Mouse (Mus musculus): ENCODE results near the gene Hmga1. TPM values are rescaled to one million over a fixed set of nuclear protein-coding genes. Genes with fewer than 3 reads are reported as not detected.

Hmga1 gene
- polyA plus RNA-seq, 1 experiment from 2014 or later: 406 TPM

- peak; percentile 35 for ATAC-seq (ENCODE audit: low FRiP score)
- Histone ChIP-seq H3K27ac (ENCODE audit: low read depth, low read length) (peak overlapping the region; percentile 95), H3K9ac (ENCODE audit: low read length) (peak overlapping the region; percentile 94), H3K36me3 (ENCODE audit: control insufficient read depth, insufficient read depth, low read length) (no peaks in the 10 kb centered on the region), H3K4me3 (ENCODE audit: low read depth, low read length) (peak overlapping the region; percentile 95), H3K9me3 (ENCODE audit: control insufficient read depth, low read length) (no peaks in the 10 kb centered on the region), H3K4me2 (peak overlapping the region; percentile 76), H3K27me3 (ENCODE audit: control insufficient read depth, insufficient read depth, low read length) (no peaks in the 10 kb centered on the region), H3K4me1 (ENCODE audit: control insufficient read depth, insufficient read depth, low read length) (peaks cover 41% of the 10 kb centered on the region)
- DNase-seq (ENCODE audit: low spot score, missing footprints): peak; percentile 97
- WGBS: under 1% methylated on average over 50 of the region's 55 CpGs
Measured at GRCm38 (mm10) chr17:27555512-27556172, 655 bp upstream of the Hmga1 start.

GRCm38 (mm10) chr17:27557181-27557926 is 1.1 kb downstream of the Hmga1 start:
- H3K4me3 ChIP-seq (ENCODE audit: low read depth, low read length): peak overlapping the region; percentile 95
- no peaks in the 10 kb centered on the region for H3K36me3 ChIP-seq (ENCODE audit: control insufficient read depth, insufficient read depth, low read length)
- H3K9ac ChIP-seq (ENCODE audit: low read length): peak overlapping the region; percentile 94
- no peaks in the 10 kb centered on the region for H3K9me3 ChIP-seq (ENCODE audit: control insufficient read depth, low read length)
- peak; percentile 31 for ATAC-seq (ENCODE audit: low FRiP score)
- DNase-seq (ENCODE audit: low spot score, missing footprints): peak; percentile 97
- peak overlapping the region; percentile 95 for H3K27ac ChIP-seq (ENCODE audit: low read depth, low read length)
- peak overlapping the region; percentile 76 for H3K4me2 ChIP-seq
- WGBS: under 1% methylated on average over 66 of the region's 75 CpGs
- H3K4me1 ChIP-seq (ENCODE audit: control insufficient read depth, insufficient read depth, low read length): peaks cover 44% of the 10 kb centered on the region
- H3K27me3 ChIP-seq (ENCODE audit: control insufficient read depth, insufficient read depth, low read length): no peaks in the 10 kb centered on the region

- peaks cover 44% of the 10 kb centered on the region for H3K4me1 ChIP-seq (ENCODE audit: control insufficient read depth, insufficient read depth, low read length)
- no peak for ATAC-seq (ENCODE audit: low FRiP score)
- WGBS: under 1% methylated on average over 14 of the region's 14 CpGs
Measured at GRCm38 (mm10) chr17:27557927-27558661, 1.8 kb downstream of the Hmga1 start.

GRCm38 (mm10) chr17:27558845-27559244 is 2.5 kb downstream of the Hmga1 start:
- H3K9ac ChIP-seq (ENCODE audit: low read length): peak overlapping the region; percentile 94

More at GRCm38 (mm10) chr17:27557927-27558661, 1.8 kb downstream of the Hmga1 start:
- DNase-seq (ENCODE audit: low spot score, missing footprints): peak; percentile 86
- no peaks in the 10 kb centered on the region for H3K27me3 ChIP-seq (ENCODE audit: control insufficient read depth, insufficient read depth, low read length)
- peak overlapping the region; percentile 76 for H3K4me2 ChIP-seq
- H3K4me3 ChIP-seq (ENCODE audit: low read depth, low read length): peak overlapping the region; percentile 95
- peak overlapping the region; percentile 94 for H3K9ac ChIP-seq (ENCODE audit: low read length)
- H3K36me3 ChIP-seq (ENCODE audit: control insufficient read depth, insufficient read depth, low read length): no peaks in the 10 kb centered on the region
- H3K9me3 ChIP-seq (ENCODE audit: control insufficient read depth, low read length): no peaks in the 10 kb centered on the region
- H3K27ac ChIP-seq (ENCODE audit: low read depth, low read length): peak overlapping the region; percentile 95; the same call in 1 of the 2 replicates

GRCm38 (mm10) chr17:27559596-27559995 is 3.3 kb downstream of the Hmga1 start:
- ATAC-seq (ENCODE audit: low FRiP score): no peak
- no peak for DNase-seq (ENCODE audit: low spot score, missing footprints)
- H3K4me1 ChIP-seq (ENCODE audit: control insufficient read depth, insufficient read depth, low read length): peaks cover 47% of the 10 kb centered on the region
- H3K4me2 ChIP-seq: peak overlapping the region; percentile 76; the same call in 1 of the 2 replicates
- no peaks in the 10 kb centered on the region for H3K36me3 ChIP-seq (ENCODE audit: control insufficient read depth, insufficient read depth, low read length)
- H3K27ac ChIP-seq (ENCODE audit: low read depth, low read length): no peak overlapping the region
- no peak overlapping the region for H3K4me3 ChIP-seq (ENCODE audit: low read depth, low read length)
- H3K9me3 ChIP-seq (ENCODE audit: control insufficient read depth, low read length): no peaks in the 10 kb centered on the region
- H3K27me3 ChIP-seq (ENCODE audit: control insufficient read depth, insufficient read depth, low read length): no peaks in the 10 kb centered on the region
- 72% methylated on average over 9 of the region's 12 CpGs for WGBS
- H3K9ac ChIP-seq (ENCODE audit: low read length): no peak overlapping the region

More at GRCm38 (mm10) chr17:27558845-27559244, 2.5 kb downstream of the Hmga1 start:
- WGBS: 10% methylated on average over 5 of the region's 5 CpGs
- Histone ChIP-seq H3K4me3 (ENCODE audit: low read depth, low read length) (peak overlapping the region; percentile 95), H3K27ac (ENCODE audit: low read depth, low read length) (no peak overlapping the region), H3K4me1 (ENCODE audit: control insufficient read depth, insufficient read depth, low read length) (peaks cover 44% of the 10 kb centered on the region), H3K27me3 (ENCODE audit: control insufficient read depth, insufficient read depth, low read length) (no peaks in the 10 kb centered on the region), H3K36me3 (ENCODE audit: control insufficient read depth, insufficient read depth, low read length) (no peaks in the 10 kb centered on the region), H3K4me2 (peak overlapping the region; percentile 76), H3K9me3 (ENCODE audit: control insufficient read depth, low read length) (no peaks in the 10 kb centered on the region)
- peak; percentile 85 for DNase-seq (ENCODE audit: low spot score, missing footprints)
- no peak for ATAC-seq (ENCODE audit: low FRiP score)

- peaks cover 43% of the 10 kb centered on the region for H3K4me1 ChIP-seq (ENCODE audit: control insufficient read depth, insufficient read depth, low read length)
- no peak for ATAC-seq (ENCODE audit: low FRiP score)
- no peak overlapping the region for H3K4me3 ChIP-seq (ENCODE audit: low read depth, low read length)
- H3K4me2 ChIP-seq: no peak overlapping the region
- no peak overlapping the region for H3K27ac ChIP-seq (ENCODE audit: low read depth, low read length)
- 87% methylated on average over 13 of the region's 13 CpGs for WGBS
- no peaks in the 10 kb centered on the region for H3K9me3 ChIP-seq (ENCODE audit: control insufficient read depth, low read length)
- H3K36me3 ChIP-seq (ENCODE audit: control insufficient read depth, insufficient read depth, low read length): no peaks in the 10 kb centered on the region
- DNase-seq (ENCODE audit: low spot score, missing footprints): no peak
- H3K27me3 ChIP-seq (ENCODE audit: control insufficient read depth, insufficient read depth, low read length): no peaks in the 10 kb centered on the region
- H3K9ac ChIP-seq (ENCODE audit: low read length): no peak overlapping the region
Measured at GRCm38 (mm10) chr17:27560926-27561480, 4.7 kb downstream of the Hmga1 start.

- ATAC-seq (ENCODE audit: low FRiP score) (no peak), DNase-seq (ENCODE audit: low spot score, missing footprints) (no peak)
- Histone ChIP-seq H3K9me3 (ENCODE audit: control insufficient read depth, low read length) (no peaks in the 10 kb centered on the region), H3K36me3 (ENCODE audit: control insufficient read depth, insufficient read depth, low read length) (no peaks in the 10 kb centered on the region), H3K4me2 (no peak overlapping the region), H3K4me3 (ENCODE audit: low read depth, low read length) (no peak overlapping the region), H3K27ac (ENCODE audit: low read depth, low read length) (no peak overlapping the region), H3K27me3 (ENCODE audit: control insufficient read depth, insufficient read depth, low read length) (no peaks in the 10 kb centered on the region), H3K4me1 (ENCODE audit: control insufficient read depth, insufficient read depth, low read length) (peaks cover 45% of the 10 kb centered on the region), H3K9ac (ENCODE audit: low read length) (no peak overlapping the region)
- WGBS: 54% methylated on average over 8 of the region's 11 CpGs
Measured at GRCm38 (mm10) chr17:27561809-27562526, 5.7 kb downstream of the Hmga1 start.

- no peaks in the 10 kb centered on the region for H3K27me3 ChIP-seq (ENCODE audit: control insufficient read depth, insufficient read depth, low read length)
- no peak overlapping the region for H3K4me3 ChIP-seq (ENCODE audit: low read depth, low read length)
- peaks cover 33% of the 10 kb centered on the region for H3K4me1 ChIP-seq (ENCODE audit: control insufficient read depth, insufficient read depth, low read length)
- no peaks in the 10 kb centered on the region for H3K9me3 ChIP-seq (ENCODE audit: control insufficient read depth, low read length)
- H3K36me3 ChIP-seq (ENCODE audit: control insufficient read depth, insufficient read depth, low read length): no peaks in the 10 kb centered on the region
- no peak for ATAC-seq (ENCODE audit: low FRiP score)
- no peak overlapping the region for H3K9ac ChIP-seq (ENCODE audit: low read length)
- no peak overlapping the region for H3K4me2 ChIP-seq
- no peak overlapping the region for H3K27ac ChIP-seq (ENCODE audit: low read depth, low read length)
- 59% methylated on average over 7 of the region's 7 CpGs for WGBS
- DNase-seq (ENCODE audit: low spot score, missing footprints): peak; percentile 85
Measured at GRCm38 (mm10) chr17:27563771-27564244, 7.5 kb downstream of the Hmga1 start.

Data from midbrain, embryonic 11.5 days (tissue).